Mouse (Mus musculus): Measurements from ENCODE around the gene Tenm4.
A peak's percentile ranks its signal among the peaks of the same experiment; 100 is the strongest.

Tenm4 gene

DNA sequence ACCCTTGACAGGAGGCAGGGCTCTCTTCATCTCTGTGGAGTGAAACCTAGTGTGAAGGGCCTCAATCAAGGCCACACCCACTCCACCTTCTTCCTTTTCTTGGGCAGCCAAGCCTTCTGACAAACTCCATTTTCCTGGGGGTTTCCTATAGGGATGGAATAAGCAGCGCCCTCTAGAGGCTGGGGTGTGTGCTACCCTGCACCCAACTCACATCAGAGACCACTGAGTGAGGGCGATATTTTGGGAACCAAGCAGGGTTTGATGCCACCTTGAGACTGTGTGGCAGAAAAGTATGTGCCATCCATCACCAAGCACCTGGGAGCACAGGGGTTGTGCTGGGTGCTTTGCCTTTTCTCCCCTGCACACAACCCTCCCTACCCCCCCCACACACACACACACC, 483.2 kb downstream of the Tenm4 start:
- no peak for DNase-seq

DNA sequence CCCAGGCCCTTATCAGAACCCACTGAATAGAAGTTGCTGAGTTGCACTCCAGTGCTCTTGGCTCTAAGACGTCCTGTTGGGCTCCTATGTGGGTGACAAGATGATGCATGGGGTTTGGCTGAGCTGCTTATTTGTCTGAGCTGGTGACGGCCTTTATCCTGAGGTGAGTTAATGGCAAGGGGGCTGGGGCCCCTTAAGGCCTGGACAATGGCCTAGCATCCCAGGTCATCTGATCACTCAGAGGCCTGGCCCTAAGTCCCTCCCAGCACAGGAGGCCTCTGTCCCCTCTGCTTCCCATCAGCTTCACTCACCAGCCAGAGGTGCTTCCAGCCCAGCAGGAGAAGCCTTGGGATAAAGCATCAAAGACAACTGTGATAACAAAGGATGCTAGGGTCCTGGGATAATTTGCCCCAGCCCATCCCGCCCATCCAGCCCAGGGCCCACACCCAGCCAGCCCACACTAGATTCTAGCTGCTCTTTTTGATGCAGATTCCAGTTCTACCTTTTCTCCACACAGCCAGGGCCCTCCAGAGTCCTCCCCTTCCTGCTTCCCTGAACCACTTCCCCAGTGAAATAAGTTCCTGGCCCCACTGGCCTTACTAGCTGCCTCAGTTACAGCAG, 484.2 kb downstream of the Tenm4 start:
- DNase-seq = no peak

DNA sequence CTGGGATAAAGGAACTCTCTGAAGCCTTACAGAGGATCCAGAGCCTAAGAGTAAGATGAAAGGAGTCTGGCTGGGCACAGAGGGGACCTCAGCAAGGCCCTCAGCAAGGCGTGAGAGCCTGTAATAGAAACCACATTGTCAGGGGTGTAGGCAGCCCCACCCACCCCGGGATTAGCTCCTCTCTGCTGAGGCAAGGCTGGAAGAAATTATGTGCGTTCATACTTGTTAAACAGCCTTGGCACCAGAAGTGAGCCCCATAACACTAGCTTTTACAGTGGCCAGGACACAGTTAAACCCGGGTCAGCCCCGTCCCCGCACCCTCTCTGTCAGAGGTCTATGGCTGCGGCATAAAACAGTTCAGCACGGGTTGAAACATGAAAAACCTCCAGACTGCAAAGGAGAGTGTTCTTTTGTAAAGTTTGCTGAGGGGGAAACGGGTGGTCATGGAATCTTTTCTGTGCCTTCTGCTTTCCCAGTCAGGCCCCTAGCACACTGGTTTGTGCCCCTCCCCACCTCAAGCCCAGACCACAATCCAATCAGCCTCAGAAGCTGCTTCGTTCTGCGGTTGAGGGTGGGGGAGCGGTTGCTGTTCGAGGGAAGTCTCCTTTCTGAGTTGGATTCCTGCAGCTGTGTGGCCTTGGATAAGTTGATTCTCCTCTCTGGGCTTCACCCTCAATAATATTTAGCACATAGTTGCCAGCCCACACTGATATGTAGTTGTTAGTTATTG, 486.2 kb downstream of the Tenm4 start:
- peak; percentile 80 for DNase-seq

DNA sequence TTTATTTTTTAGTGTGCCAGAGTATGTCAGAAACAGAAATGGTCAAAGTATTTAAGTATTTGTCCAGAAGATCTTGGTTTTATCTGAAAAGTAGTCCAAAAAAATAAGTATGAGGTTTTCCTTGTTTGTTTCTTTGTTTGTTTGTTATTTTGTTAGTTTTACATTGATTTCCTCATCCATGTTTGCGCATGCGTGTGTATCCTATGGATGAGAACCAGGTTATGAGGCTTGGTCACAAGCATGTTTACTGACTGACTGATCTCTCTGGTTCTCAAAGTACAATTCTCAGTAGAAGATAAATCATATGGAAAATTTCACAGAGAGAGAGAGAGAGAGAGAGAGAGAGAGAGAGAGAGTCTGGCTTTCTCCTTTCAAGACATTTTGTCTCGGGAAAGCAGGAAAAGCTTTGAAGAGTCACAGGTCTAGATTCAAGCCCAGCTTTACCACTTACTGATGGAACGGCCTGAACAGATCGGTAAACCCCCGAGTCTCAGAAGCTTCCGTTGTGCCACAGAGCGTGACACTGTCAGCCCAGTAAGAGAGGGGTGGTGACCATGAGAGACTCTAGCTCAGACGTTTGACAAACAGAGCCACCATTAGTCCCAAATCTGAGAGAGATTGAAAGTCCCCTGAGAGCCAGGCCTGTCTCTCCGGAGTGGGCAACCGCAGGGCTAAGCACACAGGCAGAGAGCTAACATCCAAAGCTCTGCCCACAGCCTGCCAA, 487.0 kb downstream of the Tenm4 start:
- DNase-seq = no peak

- DNase-seq = no peak
Measured at GRCm38 (mm10) chr7:96660907-96661306, 489.9 kb downstream of the Tenm4 start.

GRCm38 (mm10) chr7:96661352-96662169, 490.5 kb downstream of the Tenm4 start:
- DNase-seq = peak; percentile 75

GRCm38 (mm10) chr7:96663336-96663735, 492.3 kb downstream of the Tenm4 start:
- no peak for DNase-seq

- DNase-seq = no peak
Measured at GRCm38 (mm10) chr7:96666366-96666896, 495.4 kb downstream of the Tenm4 start.

DNA sequence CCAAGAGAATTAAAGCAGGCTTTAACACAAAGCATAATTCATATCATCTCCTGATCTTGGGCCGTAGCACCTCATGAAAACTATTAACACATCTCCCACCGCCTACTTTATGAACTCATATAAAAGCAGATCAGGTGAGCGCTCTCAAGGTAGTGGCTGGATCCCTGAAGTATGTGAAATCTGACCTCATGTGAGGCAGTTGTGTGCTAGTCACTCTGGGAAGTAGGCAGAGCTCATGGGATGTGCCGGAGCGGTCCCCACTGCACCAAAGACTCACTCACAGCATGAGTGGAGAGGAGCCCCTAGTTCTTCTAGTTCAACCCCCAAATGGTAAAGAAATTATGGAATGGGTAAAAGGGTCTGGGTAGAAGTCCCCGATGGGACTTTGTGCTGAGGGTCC, 496.6 kb downstream of the Tenm4 start:
- no peak for DNase-seq

DNA sequence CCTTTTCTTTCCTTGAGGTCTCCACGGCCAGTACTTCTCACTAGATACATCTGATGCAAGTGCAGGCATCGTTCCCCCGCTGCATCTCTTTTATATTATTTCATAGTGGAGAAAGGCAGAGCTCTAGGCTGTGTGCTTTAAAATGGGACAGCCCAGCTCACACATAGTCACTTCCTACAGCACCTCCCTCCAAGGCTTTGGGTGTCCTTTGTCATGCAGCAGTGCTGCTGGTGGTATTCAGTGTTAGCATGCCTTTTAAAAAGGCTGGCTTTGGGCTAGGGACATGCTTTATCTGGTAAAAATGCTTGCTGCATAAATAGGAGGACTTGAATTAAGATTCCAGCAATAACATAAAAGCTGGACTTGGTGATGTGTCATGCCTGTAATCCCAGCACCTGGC, 499.0 kb downstream of the Tenm4 start:
- DNase-seq = no peak

- DNase-seq = peak; percentile 73
Measured at GRCm38 (mm10) chr7:96672322-96672914, 501.4 kb downstream of the Tenm4 start.

GRCm38 (mm10) chr7:96677082-96677481, 506.0 kb downstream of the Tenm4 start:
- no peak for DNase-seq

GRCm38 (mm10) chr7:96678236-96678635, 507.2 kb downstream of the Tenm4 start:
- no peak for DNase-seq

DNA sequence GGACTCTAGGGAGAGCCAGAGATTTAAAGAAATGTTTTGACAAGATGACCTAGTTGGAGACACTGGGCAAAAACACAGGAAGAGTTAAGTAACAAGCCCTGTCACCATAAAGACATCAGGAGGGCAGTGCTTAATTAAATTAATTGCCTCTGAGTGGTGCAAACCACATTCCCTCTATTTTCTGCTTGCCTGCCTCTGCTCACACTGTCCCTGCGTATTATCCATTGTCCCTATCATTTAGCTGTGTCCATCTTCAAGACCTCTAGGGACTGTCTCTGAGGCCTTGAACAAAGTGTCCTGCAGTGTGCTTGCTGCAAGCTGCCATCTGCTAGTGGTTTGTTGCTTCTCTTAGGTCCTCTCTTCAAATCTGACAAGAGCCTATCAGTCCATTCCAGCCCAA, 508.7 kb downstream of the Tenm4 start:
- DNase-seq = no peak

DNA sequence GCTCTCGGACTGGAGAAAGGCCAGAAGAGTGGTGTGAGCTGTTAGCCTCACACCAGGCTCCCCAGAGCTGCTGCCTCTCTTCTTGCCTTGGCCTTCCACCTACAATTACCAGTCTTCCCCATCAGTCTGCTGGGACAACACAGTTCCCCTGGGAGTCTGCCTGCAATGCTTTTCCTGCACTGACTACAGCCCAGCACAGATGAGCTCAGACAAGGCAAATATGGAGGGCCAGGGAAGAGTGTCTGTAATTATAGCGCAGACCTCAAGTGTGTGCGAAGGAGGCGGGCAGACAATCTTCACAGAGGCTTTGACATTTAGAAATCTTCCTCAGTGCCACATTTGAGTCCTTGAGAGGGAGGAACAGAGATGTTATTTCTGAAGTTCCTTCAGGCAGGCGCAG, 509.4 kb downstream of the Tenm4 start:
- no peak for DNase-seq

DNA sequence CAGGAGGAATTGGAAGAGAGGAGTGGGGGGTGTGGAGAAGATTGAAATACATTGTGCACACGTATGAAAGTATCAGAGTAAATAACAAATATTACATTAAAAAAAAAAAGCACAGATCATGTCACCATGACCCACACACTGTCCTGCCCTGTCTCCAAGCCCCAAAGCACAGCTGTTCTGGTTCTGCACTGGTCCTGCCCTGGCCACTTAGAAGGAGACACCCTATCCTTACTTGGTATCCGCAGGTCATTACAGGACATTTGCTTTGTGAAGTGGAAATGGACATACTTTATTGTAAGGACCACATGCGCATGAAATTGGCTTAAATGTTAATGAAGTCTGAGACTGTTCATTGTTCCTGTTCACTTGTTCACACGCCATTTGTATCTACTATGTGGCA, 510.8 kb downstream of the Tenm4 start:
- DNase-seq = no peak

GRCm38 (mm10) chr7:96688141-96688540, 517.1 kb downstream of the Tenm4 start:
- DNase-seq = no peak

DNA sequence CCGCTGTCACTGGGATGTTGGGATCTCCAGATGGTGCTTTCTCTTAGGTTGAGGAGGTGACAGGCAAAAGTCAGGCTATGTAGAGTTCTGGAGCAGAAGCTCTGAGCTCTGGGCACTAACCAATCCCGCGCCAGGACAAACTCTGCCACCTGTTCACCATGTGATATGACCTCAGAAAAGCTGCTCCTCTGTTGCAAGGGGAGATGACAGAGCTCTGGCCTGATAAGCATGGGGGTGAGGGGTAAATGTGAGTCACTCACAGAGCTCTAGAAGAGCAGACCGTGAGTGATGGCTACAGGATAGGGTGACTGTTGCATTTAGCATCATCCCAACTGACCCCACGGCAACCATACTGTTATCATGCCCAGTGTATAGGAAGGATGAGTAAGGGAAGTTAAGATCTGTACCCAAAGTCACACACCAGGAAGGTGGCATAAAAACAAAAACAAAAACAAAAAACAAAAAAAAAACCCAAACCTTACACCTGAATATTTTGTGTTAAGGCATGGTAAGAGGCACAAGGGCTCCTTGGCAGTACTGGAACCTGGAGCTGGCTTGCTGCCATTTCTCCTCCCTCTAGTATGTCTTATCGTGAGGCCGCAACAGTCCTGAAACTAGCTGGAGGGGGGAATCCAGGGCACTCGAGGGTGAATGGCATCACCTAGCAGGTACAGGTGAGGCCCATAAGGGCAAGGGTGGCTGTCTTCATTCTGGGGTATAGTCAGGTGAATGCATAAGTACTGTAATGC, 530.2 kb downstream of the Tenm4 start:
- DNase-seq = no peak

DNA sequence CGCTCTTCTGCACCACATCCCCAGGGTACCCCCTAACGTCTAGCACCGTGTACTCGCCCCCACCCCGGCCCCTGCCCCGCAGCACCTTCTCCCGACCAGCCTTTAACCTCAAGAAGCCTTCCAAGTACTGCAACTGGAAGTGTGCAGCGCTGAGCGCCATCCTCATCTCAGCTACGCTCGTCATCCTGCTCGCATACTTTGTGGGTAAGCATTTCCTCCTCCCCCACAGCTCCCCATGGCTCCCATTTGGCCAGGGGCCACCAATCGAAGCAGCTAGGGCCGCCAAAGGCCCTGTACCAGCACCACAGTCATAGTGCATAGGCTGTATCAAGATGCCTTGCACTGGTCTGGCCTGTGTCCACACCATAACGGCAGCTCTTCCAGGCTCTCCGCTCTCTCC, 532.9 kb downstream of the Tenm4 start:
- DNase-seq = no peak

DNA sequence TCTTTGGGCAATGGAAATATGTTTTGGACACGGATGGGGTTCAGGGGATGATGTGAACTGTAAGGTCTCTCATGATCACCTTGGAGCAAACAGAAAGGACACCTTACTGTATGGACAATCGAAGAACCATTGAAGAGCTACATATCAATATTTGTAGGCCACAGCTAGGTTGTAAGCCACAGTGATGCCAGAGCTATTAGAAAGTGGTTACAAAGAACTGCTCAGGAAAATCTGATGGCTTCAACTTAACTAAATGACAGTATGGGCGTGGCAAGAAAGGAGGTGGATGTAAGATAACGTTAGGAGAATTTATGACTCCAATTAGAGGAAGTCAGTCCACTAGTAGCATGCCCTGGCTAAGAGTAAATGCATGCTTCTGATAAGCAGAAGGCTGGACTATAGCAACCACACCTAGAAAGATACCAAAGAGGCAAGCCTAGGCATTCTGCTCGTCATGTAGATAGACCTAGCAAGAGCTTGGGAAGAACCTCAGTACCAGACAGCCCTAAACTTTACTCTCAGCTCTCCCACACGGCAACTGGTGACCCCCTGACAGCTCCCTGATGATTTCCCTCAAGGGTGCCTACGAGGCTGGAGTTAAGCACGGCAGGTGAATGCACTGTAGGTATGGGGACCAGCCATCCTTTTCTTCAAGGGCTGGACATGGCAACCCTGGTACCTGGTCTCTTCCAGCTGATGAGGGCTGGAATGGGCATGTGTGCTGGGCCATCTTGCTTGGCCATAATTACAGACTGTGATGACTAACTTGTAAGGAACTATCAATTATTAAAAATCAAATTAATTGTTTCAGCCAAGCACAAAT, 534.5 kb downstream of the Tenm4 start:
- no peak for DNase-seq

GRCm38 (mm10) chr7:96706531-96706930, 535.5 kb downstream of the Tenm4 start:
- no peak for DNase-seq

Data from embryo, embryonic 11 days (tissue).